Mouse (Mus musculus) MEL-GATA-1-ER (cell line): ENCODE results near the gene Lbh.

ENCODE experiments used
- DNase-seq: peaks from one replicate; pipeline ENCODE4 v3.0.0-alpha.2; 2012; ENCODE audit warnings: low read depth; ENCODE audit errors: extremely low read depth

The Lbh gene

GRCm38 (mm10) chr17:72970631-72971161, 52.6 kb downstream of the Lbh start:
- DNase-seq, result no peak

- no peak for DNase-seq
These were observed 54.9 kb downstream of the Lbh start for GRCm38 (mm10) chr17:72973041-72973440.

- DNase-seq, result no peak
These were observed 58.4 kb downstream of the Lbh start for GRCm38 (mm10) chr17:72976258-72977231.

GRCm38 (mm10) chr17:72977616-72978015, 59.5 kb downstream of the Lbh start:
- DNase-seq, result no peak

- no peak for DNase-seq
These were observed 64.1 kb downstream of the Lbh start for GRCm38 (mm10) chr17:72982156-72982555.

GRCm38 (mm10) chr17:72983471-72983870, 65.4 kb downstream of the Lbh start:
- no peak for DNase-seq

GRCm38 (mm10) chr17:72989025-72989424, 70.9 kb downstream of the Lbh start:
- DNase-seq, result no peak
